Mouse (Mus musculus): ENCODE measurements around the gene Fance. TPM values are rescaled to one million over a fixed set of nuclear protein-coding genes. Genes with fewer than 3 reads are reported as not detected.
"Not testable (repeated sequence)": the region's sequence is repeated elsewhere in the genome, so short reads cannot be mapped to it uniquely, and the experiment has no call there.

Fance gene
- polyA plus RNA-seq, 1 experiment from 2014 or later: 21.9 TPM

DNA sequence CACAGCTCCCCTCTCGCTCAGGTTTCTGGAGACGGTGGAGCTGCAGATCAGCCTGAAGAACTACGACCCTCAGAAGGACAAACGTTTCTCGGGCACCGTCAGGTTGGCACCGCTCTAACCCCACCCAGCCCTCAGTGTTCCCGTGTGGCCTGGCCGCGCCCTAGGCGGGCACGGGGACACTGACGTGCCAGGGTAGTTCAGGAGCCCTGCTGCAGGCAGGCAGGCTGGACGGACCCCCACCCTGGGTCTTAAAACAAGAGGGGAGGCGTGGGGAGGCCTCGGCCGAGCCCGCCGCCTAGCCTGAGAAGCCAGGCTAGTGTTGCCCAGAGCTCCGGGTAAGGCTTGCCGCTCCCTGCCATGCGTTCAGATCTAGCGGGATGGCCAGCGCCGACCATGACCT lies 15.6 kb downstream of the Fance start:
- H3K4me2 ChIP-seq: peak overlapping the region; percentile 97
- under 1% methylated on average over 24 of the region's 25 CpGs for WGBS
- H3K9ac ChIP-seq: peak overlapping the region; percentile 100
- no peaks in the 10 kb centered on the region for H3K27me3 ChIP-seq
- peak overlapping the region; percentile 96 for H3K27ac ChIP-seq
- H3K9me3 ChIP-seq: no peaks in the 10 kb centered on the region
- H3K36me3 ChIP-seq: peaks cover 49% of the 10 kb centered on the region
- peak; percentile 47; the same call in 1 of the 2 replicates for ATAC-seq (ENCODE audit: low FRiP score)
- peaks cover 36% of the 10 kb centered on the region for H3K4me1 ChIP-seq (replicated peaks)
- peak overlapping the region; percentile 90 for H3K4me3 ChIP-seq

DNA sequence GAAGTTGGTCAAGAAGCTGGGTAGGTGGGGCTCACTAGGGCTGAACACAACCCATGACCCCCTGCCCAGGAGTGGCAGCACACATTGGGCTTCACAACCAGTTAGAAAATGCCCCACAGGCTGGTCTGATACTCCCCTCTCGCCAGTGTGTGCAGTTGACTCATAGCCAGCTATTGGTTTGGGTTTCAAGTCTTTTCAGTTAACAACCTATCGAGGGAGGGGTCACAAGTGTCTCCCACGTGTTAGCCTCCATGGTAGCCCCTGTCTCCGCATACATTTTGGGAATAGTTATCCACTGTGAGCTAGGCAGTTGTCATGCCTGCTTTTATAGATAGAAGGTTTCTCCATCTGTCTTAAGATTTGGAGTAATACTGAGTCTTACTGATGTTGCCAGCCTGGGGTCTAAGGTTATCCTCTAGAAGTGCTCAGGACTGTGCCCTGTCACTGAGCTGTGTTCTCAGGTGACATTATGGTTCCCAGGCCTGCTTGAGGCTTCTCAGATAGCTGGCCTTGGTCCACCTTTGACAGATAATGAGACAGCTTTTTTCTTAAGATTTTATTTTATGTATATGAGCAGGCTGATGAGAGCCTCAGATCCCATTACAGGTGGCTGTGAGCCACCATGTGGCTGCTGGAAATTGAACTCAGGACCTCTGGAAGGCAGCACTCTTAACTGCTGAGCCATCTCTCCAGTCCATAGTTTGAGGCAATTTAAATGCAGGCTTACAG lies 16.3 kb downstream of the Fance start:
- no peaks in the 10 kb centered on the region for H3K27me3 ChIP-seq
- peak overlapping the region; percentile 100 for H3K9ac ChIP-seq
- peak overlapping the region; percentile 97 for H3K4me2 ChIP-seq
- H3K4me1 ChIP-seq (replicated peaks): peaks cover 36% of the 10 kb centered on the region
- H3K9me3 ChIP-seq: no peaks in the 10 kb centered on the region
- peak overlapping the region; percentile 90 for H3K4me3 ChIP-seq
- H3K27ac ChIP-seq: no peak overlapping the region
- no peak for ATAC-seq (ENCODE audit: low FRiP score)
- peaks cover 42% of the 10 kb centered on the region for H3K36me3 ChIP-seq
- 7% methylated on average over 4 of the region's 4 CpGs for WGBS

DNA sequence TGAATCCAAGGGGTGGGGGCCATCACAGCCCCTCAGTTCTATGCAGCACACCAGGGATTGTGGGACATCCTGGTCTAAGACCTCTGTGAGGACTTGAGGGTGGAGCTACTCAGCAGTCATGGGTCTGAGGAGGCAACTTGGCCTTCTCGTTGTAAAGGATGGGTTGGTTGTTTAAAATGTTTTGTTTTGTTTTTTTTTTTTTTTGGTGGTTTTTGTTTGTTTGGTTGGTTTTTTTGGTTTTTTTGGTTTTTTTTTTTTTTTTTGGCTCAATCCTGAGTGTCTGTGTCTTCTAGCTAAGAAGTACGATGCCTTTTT lies 16.9 kb downstream of the Fance start:
- Histone ChIP-seq H3K4me1 (replicated peaks) (peaks cover 36% of the 10 kb centered on the region), H3K4me2 (peak overlapping the region; percentile 97), H3K27me3 (no peaks in the 10 kb centered on the region), H3K9me3 (no peaks in the 10 kb centered on the region), H3K27ac (no peak overlapping the region), H3K9ac (peak overlapping the region; percentile 100), H3K4me3 (peak overlapping the region; percentile 90), H3K36me3 (peaks cover 38% of the 10 kb centered on the region)
- WGBS: 61% methylated on average over 2 of the region's 2 CpGs
- ATAC-seq (ENCODE audit: low FRiP score): no peak

DNA sequence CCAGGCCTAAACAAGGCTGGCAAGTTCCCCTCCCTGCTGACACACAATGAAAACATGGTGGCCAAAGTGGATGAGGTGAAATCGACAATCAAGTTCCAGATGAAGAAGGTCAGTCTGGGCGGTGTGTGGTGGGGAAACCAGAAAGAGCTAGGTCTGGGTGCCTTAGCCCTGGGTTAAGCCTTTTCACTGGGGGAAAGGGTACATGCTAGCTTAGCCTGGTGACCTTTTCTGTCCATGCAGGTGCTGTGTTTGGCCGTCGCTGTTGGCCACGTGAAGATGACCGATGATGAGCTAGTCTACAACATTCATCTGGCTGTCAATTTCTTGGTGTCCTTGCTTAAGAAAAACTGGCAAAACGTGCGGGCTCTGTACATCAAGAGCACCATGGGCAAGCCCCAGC lies 17.3 kb downstream of the Fance start:
- ATAC-seq (ENCODE audit: low FRiP score); H3K4me3 ChIP-seq; H3K27ac ChIP-seq; H3K4me2 ChIP-seq; H3K27me3 ChIP-seq; H3K9ac ChIP-seq; H3K9me3 ChIP-seq: not testable (repeated sequence)
- Histone ChIP-seq H3K36me3 (peaks cover 36% of the 10 kb centered on the region), H3K4me1 (replicated peaks) (peaks cover 36% of the 10 kb centered on the region)
- 75% methylated on average over 8 of the region's 8 CpGs for WGBS

DNA sequence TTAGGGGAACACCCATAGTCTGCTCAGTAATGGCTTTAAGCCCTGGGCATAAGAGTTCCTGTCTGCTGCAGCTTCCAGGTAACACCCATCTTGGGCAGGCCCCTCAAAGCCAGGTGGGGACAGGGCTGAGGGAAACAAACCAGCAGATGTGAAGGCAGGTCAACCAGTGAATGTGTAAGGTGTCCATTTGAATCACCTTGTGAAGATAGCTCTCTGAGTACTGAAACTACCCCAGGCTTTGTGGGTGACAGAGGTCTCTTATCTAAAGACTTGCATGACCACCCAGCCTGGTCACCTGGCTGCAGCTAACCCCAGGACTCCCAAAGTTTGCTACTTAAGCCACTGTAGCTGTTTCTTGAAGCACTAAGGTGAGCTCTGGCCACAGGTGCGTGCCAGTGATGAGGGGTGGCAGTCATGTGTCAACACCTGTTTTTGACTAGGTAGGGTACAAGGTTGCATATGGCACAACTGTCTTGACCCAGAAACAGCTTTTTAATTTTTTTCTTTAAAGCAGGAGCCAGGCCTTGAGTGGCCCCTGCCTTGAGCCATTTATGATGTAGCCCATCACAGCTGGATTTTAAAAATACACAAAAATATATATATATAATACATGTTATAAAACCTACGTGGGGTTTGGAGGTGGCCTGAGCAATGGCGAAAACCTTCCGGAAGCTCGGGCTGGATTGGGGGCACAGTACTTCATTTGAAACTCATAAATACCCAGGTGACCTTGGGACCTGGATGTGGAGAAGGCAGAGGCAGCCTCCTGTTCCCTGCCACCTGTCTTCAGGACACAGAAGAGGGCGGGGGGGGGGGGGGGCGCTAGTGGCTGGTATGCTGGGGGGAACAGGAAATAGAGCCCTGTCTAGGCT lies 18.2 kb downstream of the Fance start:
- Histone ChIP-seq H3K27ac (no peak overlapping the region), H3K9ac (no peak overlapping the region), H3K27me3 (no peaks in the 10 kb centered on the region), H3K4me2 (no peak overlapping the region), H3K4me3 (no peak overlapping the region), H3K9me3 (no peaks in the 10 kb centered on the region), H3K36me3 (peaks cover 31% of the 10 kb centered on the region), H3K4me1 (replicated peaks) (peaks cover 36% of the 10 kb centered on the region)
- no peak for ATAC-seq (ENCODE audit: low FRiP score)
- 42% methylated on average over 6 of the region's 7 CpGs for WGBS

DNA sequence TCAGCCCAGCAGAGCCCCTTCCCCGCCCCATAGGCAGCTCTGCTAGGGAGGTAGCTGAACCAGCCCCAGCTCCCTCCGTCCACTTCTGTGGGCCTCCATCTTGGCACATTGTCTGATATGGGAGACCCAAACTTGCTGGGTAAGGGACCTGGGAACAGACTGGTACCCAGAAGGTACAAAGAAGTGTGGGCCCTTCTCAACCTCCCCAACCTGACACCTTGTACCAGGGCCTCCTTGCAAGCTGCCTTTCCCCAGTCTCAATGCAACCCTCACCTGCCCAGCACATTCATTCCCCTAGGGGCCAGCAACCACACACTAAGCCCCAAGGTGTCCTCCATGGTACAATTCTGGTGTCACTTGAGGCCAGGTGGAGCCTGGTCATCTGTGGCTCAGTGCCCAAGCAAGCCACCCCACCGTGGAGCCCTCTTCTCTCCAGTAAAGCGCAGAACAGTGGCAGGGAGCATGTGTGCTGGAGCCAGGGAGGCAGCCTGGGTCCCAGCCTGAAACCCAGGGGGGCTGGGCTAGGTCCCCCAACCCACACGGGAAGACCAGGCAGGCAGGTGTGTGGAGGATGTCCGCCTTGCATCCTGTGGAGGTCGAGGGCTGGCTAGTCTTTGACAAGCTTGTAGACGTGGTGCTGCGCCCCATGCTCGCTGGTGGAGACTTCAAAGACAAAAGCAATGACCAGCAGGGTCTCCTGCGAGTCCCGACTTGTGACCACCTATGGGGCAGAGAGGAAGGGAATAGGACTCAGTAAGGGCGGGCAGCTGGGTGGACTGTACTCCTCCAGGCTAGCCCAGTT lies 19.0 kb downstream of the Fance start:
- Histone ChIP-seq H3K27ac (no peak overlapping the region), H3K4me3 (no peak overlapping the region), H3K4me2 (no peak overlapping the region), H3K4me1 (replicated peaks) (peaks cover 36% of the 10 kb centered on the region), H3K36me3 (peaks cover 31% of the 10 kb centered on the region), H3K27me3 (no peaks in the 10 kb centered on the region), H3K9me3 (no peaks in the 10 kb centered on the region), H3K9ac (peak overlapping the region; percentile 13; the same call in 1 of the 2 replicates)
- WGBS: 43% methylated on average over 12 of the region's 13 CpGs
- ATAC-seq (ENCODE audit: low FRiP score): no peak

DNA sequence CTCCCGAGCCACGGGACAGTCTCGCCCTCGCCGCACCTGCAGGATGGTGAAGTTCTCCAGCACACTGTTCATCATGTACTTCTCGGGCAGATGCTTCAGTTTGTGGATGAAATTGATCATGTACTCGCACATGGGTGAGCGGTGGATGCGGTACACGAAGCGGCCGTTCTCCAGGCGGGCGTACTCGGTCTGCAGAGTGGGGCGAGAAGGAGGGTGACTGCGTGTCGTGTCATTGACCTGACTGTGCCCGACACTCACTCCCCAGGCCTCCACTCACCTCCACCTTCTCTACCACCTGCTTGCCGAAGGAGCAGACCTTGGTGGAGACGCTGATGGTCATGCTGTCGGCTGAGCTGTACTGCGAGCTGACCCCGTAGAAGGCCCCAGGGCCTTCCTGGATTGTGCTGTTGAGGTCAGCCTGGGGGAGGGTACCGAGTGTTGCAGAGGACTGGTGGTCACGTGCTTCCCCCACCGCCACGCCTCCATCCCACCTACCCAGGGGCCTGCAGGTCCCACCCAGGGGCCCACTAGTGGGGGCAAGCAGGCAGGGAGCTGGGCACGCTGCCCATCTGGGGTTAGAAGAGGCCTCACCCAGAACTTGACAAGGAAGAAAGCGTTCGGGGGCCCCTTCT lies 19.7 kb downstream of the Fance start:
- Histone ChIP-seq H3K9me3 (no peaks in the 10 kb centered on the region), H3K4me2 (0 out of 2 replicates have a peak overlapping the region, but pooled peaks have one; percentile 0), H3K36me3 (peaks cover 31% of the 10 kb centered on the region), H3K4me1 (replicated peaks) (peaks cover 30% of the 10 kb centered on the region), H3K27ac (no peak overlapping the region), H3K9ac (peak overlapping the region; percentile 13), H3K27me3 (no peaks in the 10 kb centered on the region), H3K4me3 (no peak overlapping the region)
- 67% methylated on average over 31 of the region's 31 CpGs for WGBS
- no peak for ATAC-seq (ENCODE audit: low FRiP score)

DNA sequence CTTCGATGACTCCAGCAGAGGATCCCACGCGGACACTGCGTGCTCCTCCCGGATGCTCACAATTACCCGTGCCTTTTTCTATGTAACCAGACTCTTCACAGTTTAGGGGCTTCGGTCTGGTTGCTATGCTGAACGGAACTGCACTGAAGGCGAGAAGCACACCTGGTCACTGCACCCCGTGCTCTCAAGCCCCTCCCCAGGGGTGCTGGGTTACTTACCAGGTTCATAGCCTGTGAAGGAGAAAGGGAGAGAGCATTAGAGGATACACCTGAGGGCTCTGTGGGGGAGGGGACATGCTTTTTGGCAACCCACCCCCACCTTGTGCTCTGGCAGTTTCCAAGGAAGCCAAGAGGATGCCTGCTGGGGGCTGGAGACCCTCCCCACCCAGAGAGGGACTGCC lies 21.9 kb downstream of the Fance start:
- H3K4me3 ChIP-seq: no peak overlapping the region
- whole genome bisulfite sequencing: 73% methylated on average over 10 of the region's 10 CpGs
- H3K27ac ChIP-seq: no peak overlapping the region
- no peak for ATAC-seq (ENCODE audit: low FRiP score)
- 0 out of 2 replicates have a peak overlapping the region, but pooled peaks have one; percentile 19 for H3K9ac ChIP-seq
- H3K9me3 ChIP-seq: no peaks in the 10 kb centered on the region
- H3K27me3 ChIP-seq: no peaks in the 10 kb centered on the region
- H3K4me2 ChIP-seq: no peak overlapping the region
- H3K4me1 ChIP-seq (replicated peaks): peaks cover 14% of the 10 kb centered on the region
- peaks cover 25% of the 10 kb centered on the region for H3K36me3 ChIP-seq

DNA sequence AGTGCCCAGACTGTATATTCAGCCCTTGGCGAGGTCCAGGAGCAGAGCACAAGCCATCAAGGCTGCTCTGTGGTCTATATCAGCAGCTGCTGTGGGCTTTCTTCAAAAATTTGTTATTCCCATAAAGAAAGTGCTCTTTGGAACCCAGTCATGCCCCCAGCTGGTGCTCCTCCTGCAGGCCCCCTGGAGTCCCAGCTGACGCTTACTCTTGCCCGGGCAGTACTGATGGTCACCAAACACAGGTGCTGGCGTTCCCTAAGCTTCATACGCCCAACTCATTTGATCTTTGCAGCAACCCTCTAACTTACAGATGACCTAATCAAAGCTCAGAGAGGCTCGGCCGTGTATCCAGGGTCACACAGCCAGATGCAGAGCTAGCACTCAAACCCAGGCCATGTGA lies 24.2 kb downstream of the Fance start:
- WGBS: 92% methylated on average over 7 of the region's 7 CpGs
- Histone ChIP-seq H3K27ac (no peak overlapping the region), H3K4me3 (no peak overlapping the region), H3K9me3 (no peaks in the 10 kb centered on the region), H3K27me3 (0 out of 2 replicates have a peak, but pooled peaks cover 3% of the 10 kb centered on the region), H3K36me3 (0 out of 2 replicates have a peak, but pooled peaks cover 5% of the 10 kb centered on the region), H3K4me2 (no peak overlapping the region), H3K9ac (no peak overlapping the region), H3K4me1 (replicated peaks) (peaks cover 21% of the 10 kb centered on the region)
- no peak for ATAC-seq (ENCODE audit: low FRiP score)

DNA sequence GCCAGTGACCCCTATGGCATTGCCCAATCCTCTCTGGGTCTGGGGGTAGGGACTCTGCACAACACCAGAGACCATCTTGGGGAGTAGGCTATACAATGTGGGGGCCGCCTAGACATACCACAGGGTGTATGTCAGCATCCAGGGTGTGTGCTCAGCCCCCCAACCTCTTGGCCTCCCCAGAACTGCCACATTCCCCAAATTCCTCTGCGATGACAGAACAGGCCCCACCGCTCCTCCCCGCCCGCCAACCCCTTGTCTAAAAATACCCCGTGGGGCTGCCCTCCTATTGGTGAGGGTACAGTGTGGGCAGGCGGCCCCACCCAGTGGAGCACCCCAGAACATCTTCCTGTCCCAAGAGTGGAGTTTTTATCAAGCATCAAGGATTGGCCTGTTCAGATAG lies 27.3 kb downstream of the Fance start:
- H3K4me3 ChIP-seq: no peak overlapping the region
- 82% methylated on average over 7 of the region's 7 CpGs for WGBS

DNA sequence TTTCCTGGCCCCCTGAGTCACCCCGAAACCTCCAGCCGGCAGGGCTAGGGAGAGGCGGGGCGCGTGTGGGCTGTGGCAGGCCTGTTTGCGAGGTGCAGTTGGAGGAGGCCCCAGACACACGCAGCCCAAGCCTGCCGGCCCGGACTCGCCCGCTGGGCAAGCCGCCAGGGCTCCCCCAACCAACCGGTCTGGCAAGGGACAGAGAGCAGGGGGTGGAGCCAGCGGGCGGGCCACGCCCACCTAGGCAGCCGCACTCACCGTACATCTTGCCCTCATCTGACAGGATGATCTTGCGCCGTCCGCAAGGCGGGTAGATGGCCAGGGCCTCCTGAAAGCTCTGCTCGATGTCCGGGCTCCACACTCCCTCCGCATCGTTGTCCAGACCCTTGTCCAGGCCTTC lies 27.8 kb downstream of the Fance start:
- no peaks in the 10 kb centered on the region for H3K36me3 ChIP-seq
- no peak overlapping the region for H3K27ac ChIP-seq
- no peaks in the 10 kb centered on the region for H3K9me3 ChIP-seq
- ATAC-seq (ENCODE audit: low FRiP score): peak; percentile 36; the same call in 1 of the 2 replicates
- peak overlapping the region; percentile 55 for H3K9ac ChIP-seq
- H3K27me3 ChIP-seq: peaks cover 27% of the 10 kb centered on the region; the same call in 1 of the 2 replicates
- H3K4me1 ChIP-seq (replicated peaks): peaks cover 38% of the 10 kb centered on the region
- H3K4me2 ChIP-seq: peak overlapping the region; percentile 54
- peak overlapping the region; percentile 29 for H3K4me3 ChIP-seq
- WGBS: 6% methylated on average over 26 of the region's 26 CpGs

More for the DNA sequence above, 27.3 kb downstream of the Fance start:
- Histone ChIP-seq H3K4me1 (replicated peaks) (peaks cover 33% of the 10 kb centered on the region), H3K4me2 (peak overlapping the region; percentile 54), H3K9ac (peak overlapping the region; percentile 55), H3K36me3 (no peaks in the 10 kb centered on the region), H3K27ac (no peak overlapping the region), H3K9me3 (no peaks in the 10 kb centered on the region), H3K27me3 (peaks cover 22% of the 10 kb centered on the region; the same call in 1 of the 2 replicates)
- no peak for ATAC-seq (ENCODE audit: low FRiP score)
